Mouse (Mus musculus) natural killer cell, adult 2 months (primary cell): ENCODE measurements at regions not wholly inside any gene's neighbourhood (a gene's known extent, or its start where the extent isn't known, plus 50 kb on each side); places are given as distances from the start of the nearest gene placed in this dataset.

Experiments used
- DNase-seq, 2 experiments: peaks; one replicate each; pipeline ENCODE4 v3.0.0; 2022; ENCODE audit warnings: low spot score in 2 of 2

GRCm38 (mm10) chr13:41541139-41541538 lies 54.0 kb upstream of the Nedd9 start:
- DNase-seq = no peak

- DNase-seq = peak in 1 of 2 experiments; percentile 39
Observed at GRCm38 (mm10) chr13:41546063-41546462, 58.9 kb upstream of the Nedd9 start.

GRCm38 (mm10) chr13:41546531-41546930 lies 59.2 kb upstream of the Tmem170b start:
- peak in 1 of 2 experiments; percentile 21 for DNase-seq

GRCm38 (mm10) chr13:41549283-41549682 lies 56.4 kb upstream of the Tmem170b start:
- no peak for DNase-seq

GRCm38 (mm10) chr13:41550246-41550900 lies 55.3 kb upstream of the Tmem170b start:
- no peak for DNase-seq

GRCm38 (mm10) chr13:41551711-41552349 lies 53.9 kb upstream of the Tmem170b start:
- no peak for DNase-seq

- no peak for DNase-seq
Observed at GRCm38 (mm10) chr13:41554401-41554800, 51.3 kb upstream of the Tmem170b start.
